Mouse (Mus musculus) liver, embryonic 14.5 days (tissue): ENCODE measurements around the gene Mthfs.
"Not testable (repeated sequence)": the region's sequence is repeated elsewhere in the genome, so short reads cannot be mapped to it uniquely, and the experiment has no call there.

Source experiments
- CTCF ChIP-seq: IDR thresholded peaks from 2 replicates; pipeline ENCODE4 v1.5.1; 2016; ENCODE audit warnings: antibody characterized with exemption, low read depth, control low read depth
- EP300 ChIP-seq: IDR thresholded peaks from 2 replicates; pipeline ENCODE4 v1.6.1; 2016; ENCODE audit warnings: antibody characterized with exemption, low read depth

- not testable (repeated sequence) for TF ChIP-seq CTCF, EP300
These were observed 30.1 kb downstream of the Mthfs start for GRCm38 (mm10) chr9:89240516-89241019.
